Mouse (Mus musculus) bone marrow macrophage, adult 2 months (primary cell): ENCODE measurements at regions not wholly inside any gene's neighbourhood (a gene's known extent, or its start where the extent isn't known, plus 50 kb on each side); places are given as distances from the start of the nearest gene placed in this dataset.

Experiments
- CTCF ChIP-seq: IDR thresholded peaks from 2 replicates; pipeline ENCODE4 v1.5.1; 2012; ENCODE audit warnings: low read depth, mild to moderate bottlenecking, low read length, moderate library complexity
- POLR2A ChIP-seq: IDR thresholded peaks from 2 replicates; pipeline ENCODE4 v1.6.1; 2012; ENCODE audit warnings: mild to moderate bottlenecking, low read depth, low read length, borderline replicate concordance

- TF ChIP-seq CTCF, result no peak
- no peak for TF ChIP-seq POLR2A
Measured at GRCm38 (mm10) chr1:185905666-185906065, 211.4 kb downstream of the Lyplal1 start.
